Mouse (Mus musculus) cerebellum, postnatal 4 days (tissue): ENCODE measurements around the gene Irf6.

Source experiments
- DNase-seq, 2 experiments: peaks; one replicate each; pipeline ENCODE4 v3.0.0; 2022; ENCODE audit warnings: low spot score in 2 of 2, mixed read lengths in 1 of 2

Gene Irf6

GRCm38 (mm10) chr1:193152872-193153271 lies at the start of gene Irf6:
Irf6 (plus strand) TSS chr1:193153111.
- DNase-seq, result no peak

- no peak for DNase-seq
Observed at GRCm38 (mm10) chr1:193112093-193112492, 40.8 kb upstream of the Irf6 start.

- no peak for DNase-seq
Observed at GRCm38 (mm10) chr1:193122793-193123192, 30.1 kb upstream of the Irf6 start.

- DNase-seq, result no peak
Observed at GRCm38 (mm10) chr1:193123290-193123689, 29.6 kb upstream of the Irf6 start.

DNA sequence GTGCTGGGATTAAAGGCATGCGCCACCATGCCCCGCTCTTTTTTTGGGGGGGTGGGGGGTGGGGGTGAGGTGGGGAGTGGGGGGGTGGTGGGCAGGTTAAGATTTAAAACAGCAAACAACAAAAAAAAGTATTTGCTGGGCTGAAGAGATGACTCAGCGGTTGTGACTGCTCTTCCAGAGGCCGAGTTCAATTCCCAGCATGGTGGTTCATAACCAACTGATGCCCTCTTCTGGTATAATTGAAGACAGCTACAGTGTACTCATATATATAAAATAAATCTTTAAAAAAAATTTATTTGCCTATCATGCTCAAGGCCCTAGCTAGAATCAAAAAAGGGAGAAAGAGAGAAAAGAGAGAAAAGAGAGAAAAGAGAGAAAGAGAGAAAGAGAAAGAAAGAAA lies 27.1 kb upstream of the Irf6 start:
- DNase-seq, result no peak

DNA sequence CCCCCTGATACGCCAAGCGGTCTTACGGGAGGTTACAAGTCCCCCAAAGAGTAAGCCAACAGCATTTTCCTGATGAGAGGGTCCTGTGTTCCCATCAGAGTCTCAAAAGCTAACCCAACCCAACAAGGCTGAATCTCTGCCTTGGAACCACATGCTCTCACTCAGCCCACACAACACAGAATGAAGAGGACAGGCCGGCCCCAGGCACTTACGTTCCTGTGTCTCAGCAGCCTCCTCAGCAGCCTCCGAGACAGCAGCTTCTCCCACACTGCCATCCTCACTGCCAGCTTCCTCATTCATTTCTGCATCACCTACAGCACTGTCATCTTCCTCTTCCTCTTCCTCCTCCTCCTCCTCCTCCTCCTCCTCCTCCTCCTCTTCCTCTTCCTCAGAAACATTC lies 24.9 kb upstream of the Irf6 start:
- DNase-seq, result no peak

DNA sequence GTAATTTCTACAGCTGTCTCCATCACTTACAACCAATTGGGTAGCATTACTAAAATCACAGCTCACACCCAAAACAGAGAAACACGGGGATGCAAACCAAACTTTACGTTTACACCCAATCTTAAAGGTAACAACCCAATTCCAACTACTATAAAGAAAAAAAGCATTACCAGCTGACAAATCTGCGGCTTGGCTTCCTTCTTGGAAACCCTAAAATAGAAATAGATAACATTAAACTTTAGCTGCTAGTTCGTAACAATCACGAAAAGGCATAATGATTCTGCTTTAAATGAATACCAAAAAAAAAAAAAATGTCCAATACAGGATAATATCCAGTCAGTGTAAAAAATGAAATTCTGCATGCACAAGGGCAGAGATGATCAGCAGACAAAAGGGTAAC lies 23.6 kb upstream of the Irf6 start:
- no peak for DNase-seq

DNA sequence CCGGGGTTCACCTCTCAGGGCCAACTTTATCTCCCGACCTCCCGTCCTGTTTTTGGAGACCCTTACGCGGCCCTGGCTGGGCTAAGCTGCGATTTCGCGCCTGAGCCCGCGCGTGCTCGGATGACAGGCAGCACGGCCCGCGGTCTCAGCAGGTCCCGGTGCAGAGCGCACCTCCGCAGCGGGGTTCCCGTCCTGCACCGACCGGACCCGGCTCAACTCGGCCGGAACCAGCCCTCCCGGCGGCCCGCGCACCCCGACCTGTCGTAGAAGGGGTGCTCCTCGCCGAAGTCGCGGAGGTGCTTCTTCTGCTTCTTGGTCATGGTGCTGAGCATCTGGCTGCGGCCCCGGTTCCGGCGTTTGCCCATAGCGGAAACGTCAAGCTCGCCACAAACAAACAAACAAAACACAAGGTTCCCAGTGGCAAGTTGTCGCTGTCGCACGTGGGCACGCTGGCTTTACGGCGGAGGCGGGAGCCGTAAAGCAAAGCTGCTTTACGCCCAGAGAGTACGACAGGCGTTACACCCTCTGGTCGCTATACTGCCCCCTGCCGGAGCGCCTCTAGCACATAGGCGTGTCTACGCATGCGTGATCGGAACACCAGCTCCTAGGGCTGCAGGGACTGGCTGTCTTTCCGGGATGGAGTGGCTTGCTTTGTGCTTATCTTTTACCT lies 23.0 kb upstream of the Irf6 start, which contains the start of gene Diexf:
TSS of gene Diexf (minus strand) at position 487 of the 670 bp plus-strand sequence.
- DNase-seq, result peak; percentile 98 to 99

- peak in 1 of 2 experiments; percentile 8 for DNase-seq
Observed at GRCm38 (mm10) chr1:193130456-193130825, 22.5 kb upstream of the Irf6 start.

DNA sequence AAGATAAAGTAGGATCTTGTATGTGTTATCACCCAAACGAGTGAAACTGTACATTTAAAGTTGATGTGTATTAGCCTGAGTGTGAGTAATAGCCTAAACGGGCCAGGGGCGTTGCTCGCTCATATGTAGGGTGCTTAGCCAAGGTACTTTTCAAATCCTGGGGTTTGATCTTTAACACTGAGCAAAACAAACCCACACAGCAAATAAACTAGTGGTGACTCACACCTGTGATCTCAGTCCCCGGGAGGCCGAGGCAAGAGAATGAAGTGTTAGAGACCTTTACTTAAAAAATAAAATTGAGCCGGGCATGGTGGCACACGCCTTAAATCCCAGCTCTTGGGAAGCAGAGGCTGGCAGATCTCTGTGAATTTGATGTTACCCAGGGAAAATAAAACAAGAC lies 22.1 kb upstream of the Irf6 start:
- no peak for DNase-seq

GRCm38 (mm10) chr1:193131311-193131948 lies 21.5 kb upstream of the Irf6 start:
- DNase-seq, result no peak

GRCm38 (mm10) chr1:193132385-193132784 lies 20.5 kb upstream of the Irf6 start:
- no peak for DNase-seq

GRCm38 (mm10) chr1:193133726-193134125 lies 19.2 kb upstream of the Irf6 start:
- no peak for DNase-seq

- no peak for DNase-seq
Observed at GRCm38 (mm10) chr1:193138087-193138486, 14.8 kb upstream of the Irf6 start.

- DNase-seq, result no peak
Observed at GRCm38 (mm10) chr1:193138669-193139068, 14.2 kb upstream of the Irf6 start.

DNA sequence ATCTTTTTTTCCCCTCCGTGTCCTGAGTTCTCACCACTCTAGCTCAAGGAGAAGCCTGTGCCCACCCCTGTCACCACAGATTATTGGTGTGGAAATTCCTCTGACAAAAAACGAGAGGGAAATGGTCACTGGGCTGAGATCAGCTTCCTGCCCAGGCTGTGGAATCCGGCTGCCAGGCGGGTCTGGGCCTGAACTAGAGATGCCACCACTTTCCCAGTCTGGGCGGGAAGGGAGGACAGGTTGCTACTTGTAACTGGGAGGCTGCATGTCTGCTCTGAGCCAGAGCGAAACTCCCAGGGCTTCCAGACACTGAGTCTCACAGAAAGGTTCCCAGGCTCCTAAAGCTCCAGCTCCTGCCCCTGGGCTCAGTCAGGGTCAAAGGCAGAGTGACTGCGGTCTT lies 11.8 kb upstream of the Irf6 start:
- DNase-seq, result no peak

- DNase-seq, result no peak
Observed at GRCm38 (mm10) chr1:193142517-193143062, 10.3 kb upstream of the Irf6 start.

DNA sequence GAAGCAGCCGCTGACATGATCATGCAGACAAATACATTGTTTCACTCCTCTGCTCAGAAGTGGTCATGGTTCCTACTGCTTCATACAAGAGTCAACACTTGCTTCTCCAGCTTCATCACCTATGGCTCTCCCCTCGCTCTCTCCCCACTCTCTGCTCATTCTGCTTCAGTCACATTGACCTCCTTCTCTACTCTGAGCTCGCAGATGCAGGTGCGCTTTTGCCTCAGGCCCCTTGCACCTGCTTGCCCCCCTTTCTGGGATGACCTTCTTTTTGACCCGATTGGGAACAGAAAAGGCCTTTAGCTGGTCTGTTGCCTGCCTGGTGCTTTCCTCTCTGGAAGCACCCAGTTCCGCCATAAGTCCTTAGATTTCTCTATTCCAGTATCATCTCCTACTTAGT lies 8.4 kb upstream of the Irf6 start:
- no peak for DNase-seq

GRCm38 (mm10) chr1:193145101-193145500 lies 7.8 kb upstream of the Irf6 start:
- DNase-seq, result no peak

- no peak for DNase-seq
Observed at GRCm38 (mm10) chr1:193146416-193146815, 6.5 kb upstream of the Irf6 start.

GRCm38 (mm10) chr1:193149231-193149630 lies 3.7 kb upstream of the Irf6 start:
- no peak for DNase-seq

GRCm38 (mm10) chr1:193151134-193151533 lies 1.8 kb upstream of the Irf6 start:
- no peak for DNase-seq

DNA sequence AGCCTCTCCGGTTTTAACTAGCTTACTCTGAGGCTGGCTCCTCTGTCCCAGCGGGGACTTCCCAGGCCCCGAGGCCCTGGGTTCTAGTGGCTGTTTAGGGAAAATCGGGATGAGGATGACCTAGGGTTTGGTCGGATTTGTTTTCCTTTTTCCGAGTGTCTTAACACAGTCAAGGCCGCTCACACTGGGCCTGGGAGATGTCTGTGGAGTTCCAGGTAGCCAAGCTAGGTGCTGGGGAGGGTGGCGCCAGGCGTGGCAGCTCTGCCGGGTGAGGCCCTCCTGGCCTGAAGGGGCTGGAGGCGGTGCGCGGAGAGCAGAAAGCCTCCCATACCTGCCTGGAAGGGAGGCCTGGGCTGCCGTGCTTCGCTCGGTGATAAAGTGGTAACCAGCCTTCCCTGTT lies 650 bp downstream of the Irf6 start:
- no peak for DNase-seq
